Mouse (Mus musculus) frontal cortex, postnatal 25 days (tissue): ENCODE data around the gene C130050O18Rik.

Experiments used
- DNase-seq, 2 experiments: peaks; one replicate each; pipeline ENCODE4 v3.0.0; 2022; ENCODE audit warnings: low spot score in 2 of 2

The C130050O18Rik gene

GRCm38 (mm10) chr5:139459938-139460337 is 54.9 kb downstream of the C130050O18Rik start:
- no peak for DNase-seq

- peak; percentile 98 to 99 for DNase-seq
Measured at GRCm38 (mm10) chr5:139460384-139461067, 55.4 kb downstream of the C130050O18Rik start, which contains the start of gene 3110082I17Rik. Gene 3110082I17Rik, minus strand, starts transcription at chr5:139460527.

- no peak for DNase-seq
Measured at GRCm38 (mm10) chr5:139464874-139465273, 59.8 kb downstream of the C130050O18Rik start.
